Mouse (Mus musculus): ENCODE measurements around the gene Erbb3.

DNA sequence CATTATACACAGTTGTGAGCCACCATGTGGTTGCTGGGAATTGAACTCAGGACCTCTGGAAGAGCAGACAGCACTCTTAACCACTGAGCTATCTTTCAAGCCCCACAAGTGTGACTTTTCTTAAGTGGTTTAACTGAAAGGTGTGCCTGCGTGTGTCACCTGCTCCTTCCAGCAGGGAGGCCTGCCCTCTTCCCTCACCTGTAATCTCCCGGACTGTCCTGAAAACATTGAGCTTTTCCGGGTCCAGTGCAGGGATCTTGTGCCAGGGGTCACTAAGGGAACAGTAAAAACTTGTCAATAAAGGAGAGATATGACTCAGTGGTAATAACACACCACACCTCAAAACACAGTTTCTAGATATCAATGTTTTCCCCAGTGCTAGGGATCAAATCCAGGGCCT is 10.2 kb downstream of the Erbb3 start:
- TF ChIP-seq CTCF (IDR thresholded peaks at IDR 0.05; ENCODE audit: low read depth) (no peak), EP300 (IDR thresholded peaks at IDR 0.05; ENCODE audit: low read depth) (no peak)
